Mouse (Mus musculus) layer of hippocampus, adult 9-10 months (tissue): Measurements from ENCODE around the gene Slc12a9.
A peak's percentile ranks its signal among the peaks of the same experiment; 100 is the strongest.

Experiments used
- DNase-seq: peaks from one replicate; pipeline ENCODE4 v3.0.0; 2022; ENCODE audit warnings: low spot score

Gene Slc12a9

DNA sequence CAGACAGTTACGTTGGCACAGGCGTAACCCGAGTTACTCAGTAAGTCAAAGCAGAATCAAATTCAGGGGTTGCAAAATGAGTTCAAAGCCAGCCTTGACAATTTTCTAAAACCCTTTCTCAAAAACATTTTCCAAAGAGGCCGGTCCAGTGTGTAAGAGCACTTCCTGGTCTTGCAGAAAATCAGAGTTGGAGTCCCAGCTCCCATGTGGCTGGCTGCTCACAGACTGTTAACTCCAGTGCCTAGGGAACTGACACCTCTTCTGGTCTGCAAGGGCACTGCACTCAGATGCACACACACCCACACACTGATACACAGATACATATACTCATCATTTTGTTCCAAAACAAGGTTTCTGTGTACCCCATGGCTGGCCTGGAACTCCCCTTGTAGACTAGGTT, 25.0 kb downstream of the Slc12a9 start:
- DNase-seq: no peak

DNA sequence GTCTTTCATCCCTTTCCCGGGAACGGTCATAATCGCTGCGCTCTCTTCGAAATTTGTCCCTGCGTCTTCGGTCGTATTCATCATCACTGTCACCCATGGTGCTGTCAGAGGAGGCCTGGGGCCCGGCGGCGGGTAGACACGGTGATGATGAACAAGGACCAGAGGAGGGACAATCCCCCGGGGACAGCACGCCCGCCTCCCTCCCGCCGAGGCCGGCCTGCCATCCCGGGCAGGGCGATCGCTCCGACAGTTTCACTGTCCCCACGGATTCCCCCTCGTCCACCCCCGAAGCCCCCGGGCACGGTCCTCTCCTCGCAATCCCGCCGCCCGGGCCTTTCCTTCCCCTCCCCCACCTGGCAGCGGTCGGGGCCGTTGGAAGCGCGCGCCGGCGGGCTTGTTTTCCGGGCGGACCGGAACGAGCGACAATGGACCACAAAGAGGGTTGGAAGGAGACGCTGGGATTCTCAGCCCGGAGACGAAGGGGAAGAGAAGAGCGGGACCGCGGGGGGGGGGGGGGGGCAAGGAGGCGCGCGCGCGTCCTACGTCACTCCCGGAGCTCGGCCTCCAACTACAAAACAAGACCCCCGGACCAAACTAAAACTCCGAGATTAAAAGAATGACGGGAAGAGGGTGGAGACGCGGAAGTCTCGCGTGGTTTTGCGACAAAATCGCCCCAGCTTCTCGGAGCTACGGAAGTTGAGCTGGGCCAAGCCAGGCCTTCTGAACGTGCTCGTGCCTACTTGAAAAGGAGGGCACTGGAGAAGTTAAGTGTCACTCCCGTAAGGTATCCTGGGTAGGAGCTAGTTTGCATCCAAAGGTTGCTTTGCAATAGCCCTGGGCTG, 26.1 kb downstream of the Slc12a9 start, which contains the start of gene Srrt:
Gene Srrt, minus strand, starts transcription at position 604 of the 842 bp plus-strand sequence.
- no peak for DNase-seq

DNA sequence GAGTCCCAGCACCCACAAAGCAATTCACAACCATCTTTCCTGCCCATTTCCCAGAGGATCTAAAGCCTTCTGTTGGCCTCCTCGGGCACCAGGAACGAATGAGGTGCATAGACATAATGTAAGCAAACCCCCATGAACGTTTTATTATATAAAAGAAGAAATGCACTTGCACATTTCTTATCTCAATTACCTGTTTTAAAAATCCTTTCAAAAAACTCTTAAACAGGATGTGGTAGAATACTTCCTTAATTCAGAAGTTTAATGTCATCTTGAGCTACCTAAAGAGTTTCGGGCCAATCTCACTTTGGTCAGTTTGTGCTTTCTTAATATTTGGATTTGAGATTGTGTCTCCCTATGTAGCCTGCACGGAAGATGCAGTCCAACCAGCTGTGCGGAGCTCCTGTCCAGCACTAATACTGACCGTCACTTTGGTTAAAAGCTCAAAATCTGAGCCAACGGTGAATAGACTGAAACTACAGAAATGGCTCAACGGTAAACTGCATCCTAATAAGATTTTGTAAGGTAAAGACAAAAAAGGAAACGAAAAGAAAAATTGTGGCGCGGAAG, 26.9 kb downstream of the Slc12a9 start:
- DNase-seq: no peak

DNA sequence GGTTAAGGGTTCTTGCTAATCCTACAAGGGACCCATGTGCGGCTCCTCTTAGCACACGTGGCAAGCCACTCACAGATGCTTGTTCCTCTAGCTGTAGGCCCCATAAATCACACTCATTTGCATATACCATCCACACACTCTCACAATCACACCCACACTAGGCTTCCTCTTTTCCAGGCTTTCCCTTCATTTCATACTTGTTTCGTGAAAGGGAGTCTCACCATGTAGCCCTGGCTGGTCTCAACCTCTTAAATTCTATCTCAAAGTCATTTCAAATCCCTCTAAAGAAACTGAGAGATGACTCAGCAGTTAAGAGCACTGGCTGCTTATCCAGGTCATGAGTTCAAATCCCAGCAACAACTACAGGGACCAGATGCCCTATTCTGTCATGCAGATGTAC, 27.6 kb downstream of the Slc12a9 start:
- DNase-seq: no peak

DNA sequence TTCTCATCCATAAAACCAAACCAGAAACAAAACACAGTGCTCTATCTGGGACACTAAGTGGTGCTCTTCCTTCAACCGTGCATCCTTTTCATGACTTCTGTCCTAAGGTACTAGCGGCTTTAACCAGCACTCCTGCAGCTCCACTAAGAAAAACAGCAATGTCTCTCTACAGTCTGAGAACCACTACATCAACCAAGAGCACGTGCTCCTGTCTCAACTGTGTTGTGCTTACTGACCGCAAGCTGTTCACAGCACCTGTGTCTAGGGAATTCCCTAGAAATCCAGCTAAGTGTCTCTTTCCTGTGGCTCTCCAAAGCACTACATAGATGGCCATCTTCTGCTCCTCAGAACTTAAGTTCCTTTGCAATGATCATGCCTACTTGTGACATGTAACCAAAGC, 28.6 kb downstream of the Slc12a9 start:
- DNase-seq: no peak

DNA sequence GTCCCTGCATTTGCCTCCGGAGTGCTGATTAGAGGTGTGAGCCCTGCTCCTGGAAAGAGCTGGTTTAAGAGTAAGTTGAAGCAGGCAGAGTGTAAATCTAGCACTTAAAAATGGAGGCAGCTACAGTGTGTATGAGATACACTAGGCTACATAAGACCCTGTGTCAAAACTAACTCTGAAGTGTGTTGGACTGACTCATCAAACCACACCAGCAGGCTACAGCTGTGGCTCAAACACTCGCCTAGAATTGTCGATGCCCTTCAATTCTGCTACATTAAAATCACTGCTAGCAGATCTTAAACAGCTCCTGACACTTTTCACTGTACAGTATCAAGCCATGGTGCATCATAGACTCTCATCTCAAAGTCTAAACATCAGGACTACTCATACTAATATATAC, 29.2 kb downstream of the Slc12a9 start:
- no peak for DNase-seq

DNA sequence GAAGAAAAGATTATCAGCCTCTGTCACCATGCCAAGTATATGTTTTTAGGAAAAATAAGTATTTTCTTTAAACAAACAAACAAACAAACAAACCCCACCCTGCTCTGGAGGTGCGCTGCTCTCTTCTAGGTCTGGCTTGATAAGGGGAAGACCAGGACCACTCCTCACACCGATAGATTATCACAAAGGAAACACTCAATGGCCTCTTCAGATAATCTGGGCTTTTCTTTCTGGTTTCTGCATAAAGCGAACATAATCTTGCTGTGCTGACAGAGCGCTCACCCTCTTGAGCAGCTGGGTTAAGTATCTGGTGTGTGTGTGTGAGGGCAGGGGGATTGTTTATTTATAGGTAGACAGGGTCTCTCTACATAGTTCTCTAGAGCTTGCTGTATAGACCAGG, 29.8 kb downstream of the Slc12a9 start:
- no peak for DNase-seq

DNA sequence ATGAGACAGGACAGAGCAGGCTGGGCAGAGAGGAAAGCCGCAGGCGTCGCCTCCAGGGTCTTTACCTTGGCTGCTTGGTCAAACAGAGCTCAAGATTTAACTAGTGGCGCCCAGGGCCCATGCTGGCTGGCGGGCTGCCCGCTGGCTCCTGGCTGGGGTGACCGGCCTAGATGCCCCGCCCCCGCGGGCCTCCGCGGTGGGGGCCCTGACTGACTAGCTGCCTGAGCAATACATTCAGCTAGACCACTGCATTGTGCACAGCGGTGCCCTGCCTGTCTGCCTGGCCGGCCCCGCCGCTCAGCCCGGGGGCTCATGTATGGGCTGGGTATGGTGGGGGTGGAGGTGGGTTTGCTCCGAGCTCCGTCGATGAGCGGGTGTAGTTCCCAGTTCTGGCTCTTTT, 32.1 kb downstream of the Slc12a9 start:
- DNase-seq: no peak

DNA sequence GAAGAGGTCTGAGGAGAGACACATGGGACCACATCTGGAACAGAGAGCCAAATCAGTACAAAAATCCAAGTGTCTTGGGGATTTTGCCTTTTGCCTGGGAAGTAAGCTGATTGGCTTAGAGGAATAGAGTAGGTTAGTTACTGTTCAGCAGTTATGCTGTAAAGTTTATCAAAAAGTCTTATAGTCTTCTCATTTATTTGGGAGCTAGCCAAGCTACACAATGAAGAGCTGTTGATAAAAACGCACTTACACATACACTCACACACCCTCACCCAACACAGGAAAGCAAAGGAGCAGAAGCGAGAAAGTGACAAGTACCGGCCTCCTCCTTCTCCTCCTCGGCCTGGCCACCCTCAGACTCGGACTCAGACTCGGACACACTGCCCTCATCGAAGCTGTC, 34.2 kb downstream of the Slc12a9 start:
- no peak for DNase-seq

DNA sequence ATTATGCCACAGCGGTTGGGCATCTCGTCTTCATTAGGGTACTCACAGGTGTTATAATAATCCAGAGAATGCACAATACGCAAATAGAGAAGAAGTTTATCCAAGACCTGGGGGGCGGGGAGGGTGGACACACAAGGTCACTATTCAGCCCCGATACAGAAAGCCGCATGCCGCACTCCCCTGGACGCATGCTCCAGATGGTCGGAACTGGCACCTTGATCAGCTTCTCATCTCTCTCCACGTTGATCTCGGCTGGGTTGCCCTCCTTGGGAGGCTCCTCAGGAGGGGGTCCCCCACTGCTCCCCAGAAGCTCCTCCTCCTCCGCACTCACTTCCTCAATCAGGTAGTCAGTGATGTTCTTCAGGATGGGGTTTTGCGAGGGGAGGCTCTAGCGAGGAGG, 36.3 kb downstream of the Slc12a9 start:
- DNase-seq: no peak

DNA sequence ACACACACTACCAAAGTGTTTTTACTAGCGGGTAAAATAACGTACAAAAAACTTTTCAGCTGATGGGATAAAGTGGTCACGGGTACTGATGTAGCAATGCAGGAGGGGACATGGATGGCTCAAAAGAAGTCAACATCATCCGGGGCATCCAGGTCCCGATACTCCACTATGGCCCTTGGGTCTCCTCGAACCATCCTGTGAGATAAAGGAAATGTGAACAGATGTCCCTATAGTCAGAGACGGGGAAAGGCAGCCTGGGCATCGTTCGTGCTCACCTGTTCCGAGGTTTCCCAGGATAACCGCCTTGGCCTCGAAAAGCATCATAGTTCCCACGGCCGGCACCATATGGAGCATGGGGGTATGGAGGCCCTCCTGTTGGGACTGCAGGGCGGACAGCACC, 37.7 kb downstream of the Slc12a9 start:
- DNase-seq: no peak

DNA sequence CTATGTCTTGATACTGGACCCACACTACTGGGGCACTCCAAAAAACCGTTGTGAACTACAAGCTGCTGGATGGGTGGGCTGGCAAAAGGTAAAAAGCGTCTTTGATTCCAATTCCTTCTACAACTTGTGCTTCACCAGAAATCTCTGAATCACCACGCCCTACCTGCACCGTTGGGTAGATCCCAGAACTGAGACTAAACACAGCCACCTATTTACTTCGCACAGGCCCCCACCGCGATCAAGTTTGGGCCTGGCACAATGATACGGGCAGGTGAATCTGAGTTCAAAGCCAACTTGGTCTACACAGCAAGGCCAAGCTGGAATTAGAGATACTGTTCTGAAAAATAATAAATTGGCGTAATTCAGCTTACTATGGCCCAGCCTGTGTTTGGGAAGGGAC, 38.1 kb downstream of the Slc12a9 start:
- DNase-seq: no peak

DNA sequence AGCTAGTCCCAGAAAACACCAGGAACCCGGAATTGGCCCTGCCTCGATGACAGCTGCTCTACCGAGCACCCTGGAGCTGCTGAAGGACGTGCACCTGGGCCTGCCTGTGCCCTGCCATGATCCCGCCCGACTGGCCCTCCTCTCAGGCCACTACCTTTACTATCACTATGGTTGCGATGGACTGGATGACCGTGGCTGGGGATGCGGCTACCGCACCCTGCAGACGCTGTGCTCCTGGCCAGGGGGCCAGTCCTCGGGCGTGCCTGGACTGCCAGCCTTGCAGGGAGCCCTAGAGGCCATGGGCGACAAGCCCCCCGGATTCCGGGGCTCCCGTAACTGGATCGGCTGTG, 38.7 kb downstream of the Slc12a9 start:
- no peak for DNase-seq

DNA sequence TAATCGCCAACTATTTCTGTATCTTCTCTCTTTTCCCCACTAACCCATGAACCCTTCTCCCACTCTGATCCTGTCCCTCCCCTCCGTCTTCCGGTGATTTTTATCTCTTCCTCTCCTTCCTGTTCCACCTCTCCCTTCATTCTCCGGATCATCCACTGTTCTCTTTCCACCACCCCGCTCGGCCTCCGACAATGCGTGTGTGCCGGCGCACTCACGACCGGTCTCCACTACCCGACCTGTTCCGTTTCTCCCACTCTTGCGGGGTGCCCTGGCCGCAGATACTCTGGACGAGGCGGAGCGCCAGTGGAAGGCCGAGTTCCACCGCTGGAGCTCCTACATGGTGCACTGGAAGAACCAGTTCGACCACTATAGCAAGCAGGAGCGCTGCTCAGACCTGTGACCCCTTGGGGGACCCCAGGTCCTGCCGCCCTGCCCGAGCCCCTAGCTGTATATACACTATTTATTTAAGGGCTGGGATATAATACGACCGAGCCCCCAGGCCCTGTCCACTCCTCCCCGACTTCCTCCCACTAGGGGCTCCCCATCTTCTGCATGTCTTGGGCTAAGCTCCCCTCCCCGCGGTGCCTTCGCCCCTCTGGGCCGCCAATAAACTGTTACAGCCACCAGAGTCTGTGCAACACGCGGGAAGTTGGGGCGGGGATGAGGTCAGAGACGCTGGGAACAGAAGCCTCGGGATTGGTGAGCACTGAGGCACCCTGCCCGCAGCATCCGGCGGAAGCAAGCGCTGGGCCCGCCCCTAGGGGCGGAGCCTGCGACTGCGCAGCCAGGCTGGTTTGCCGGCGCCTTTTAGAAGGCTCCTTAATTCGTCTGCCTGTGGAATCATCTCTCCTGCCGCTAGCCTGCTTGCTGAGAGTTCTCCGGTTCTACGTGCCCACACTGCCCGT, 39.3 kb downstream of the Slc12a9 start, which contains the start of gene Ufsp1:
Gene Ufsp1, plus strand, starts transcription at position 791 of the 905 bp plus-strand sequence.
- DNase-seq: peak; percentile 86

DNA sequence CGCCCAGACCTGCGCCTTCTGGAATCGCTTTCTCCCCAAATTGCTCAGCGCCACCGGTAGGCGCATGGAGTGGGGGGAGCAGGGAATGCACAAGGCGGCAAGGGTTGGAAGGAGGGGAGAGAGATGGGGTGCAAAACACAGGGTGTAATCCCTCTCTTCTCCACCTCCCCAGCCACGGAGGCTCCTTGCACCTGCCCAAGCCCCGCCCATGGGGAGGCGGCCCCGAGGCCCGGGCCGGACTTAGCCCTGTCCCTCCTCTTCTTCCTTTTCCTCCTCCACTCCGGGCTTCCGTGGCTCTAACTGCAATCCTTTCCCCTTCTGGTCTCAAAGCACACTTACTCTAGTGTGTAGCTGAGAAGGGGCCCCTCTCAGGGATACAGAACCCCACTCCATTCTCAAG, 40.1 kb downstream of the Slc12a9 start:
- no peak for DNase-seq

DNA sequence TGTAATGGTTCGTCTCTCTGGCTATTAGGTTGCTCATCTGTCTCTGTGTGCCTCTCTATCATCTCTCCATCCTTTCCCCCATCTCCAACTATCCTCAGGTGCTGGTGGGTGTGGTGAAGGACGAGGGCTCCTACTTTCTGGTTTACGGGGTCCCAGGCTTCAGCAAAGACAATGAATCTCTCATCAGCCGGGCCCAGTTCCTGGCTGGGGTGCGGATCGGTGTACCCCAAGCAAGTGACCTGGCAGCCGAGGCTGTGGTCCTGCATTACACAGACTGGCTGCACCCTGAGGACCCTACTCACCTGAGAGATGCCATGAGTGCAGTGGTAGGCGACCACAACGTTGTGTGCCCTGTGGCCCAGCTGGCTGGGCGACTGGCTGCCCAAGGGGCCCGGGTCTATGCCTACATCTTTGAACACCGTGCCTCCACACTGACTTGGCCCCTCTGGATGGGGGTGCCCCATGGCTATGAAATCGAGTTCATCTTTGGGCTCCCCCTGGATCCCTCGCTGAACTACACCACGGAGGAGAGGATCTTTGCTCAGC, 41.9 kb downstream of the Slc12a9 start:
- DNase-seq: no peak

DNA sequence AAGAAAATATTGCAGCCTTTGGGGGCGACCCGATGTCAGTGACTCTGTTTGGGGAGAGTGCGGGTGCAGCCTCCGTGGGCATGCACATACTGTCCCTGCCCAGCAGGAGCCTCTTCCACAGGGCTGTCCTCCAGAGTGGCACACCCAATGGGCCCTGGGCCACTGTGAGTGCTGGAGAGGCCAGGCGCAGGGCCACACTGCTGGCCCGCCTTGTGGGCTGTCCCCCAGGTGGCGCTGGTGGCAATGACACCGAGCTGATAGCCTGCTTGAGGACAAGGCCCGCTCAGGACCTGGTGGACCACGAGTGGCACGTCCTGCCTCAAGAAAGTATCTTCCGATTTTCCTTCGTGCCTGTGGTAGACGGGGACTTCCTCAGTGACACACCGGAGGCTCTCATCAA, 42.7 kb downstream of the Slc12a9 start:
- no peak for DNase-seq

DNA sequence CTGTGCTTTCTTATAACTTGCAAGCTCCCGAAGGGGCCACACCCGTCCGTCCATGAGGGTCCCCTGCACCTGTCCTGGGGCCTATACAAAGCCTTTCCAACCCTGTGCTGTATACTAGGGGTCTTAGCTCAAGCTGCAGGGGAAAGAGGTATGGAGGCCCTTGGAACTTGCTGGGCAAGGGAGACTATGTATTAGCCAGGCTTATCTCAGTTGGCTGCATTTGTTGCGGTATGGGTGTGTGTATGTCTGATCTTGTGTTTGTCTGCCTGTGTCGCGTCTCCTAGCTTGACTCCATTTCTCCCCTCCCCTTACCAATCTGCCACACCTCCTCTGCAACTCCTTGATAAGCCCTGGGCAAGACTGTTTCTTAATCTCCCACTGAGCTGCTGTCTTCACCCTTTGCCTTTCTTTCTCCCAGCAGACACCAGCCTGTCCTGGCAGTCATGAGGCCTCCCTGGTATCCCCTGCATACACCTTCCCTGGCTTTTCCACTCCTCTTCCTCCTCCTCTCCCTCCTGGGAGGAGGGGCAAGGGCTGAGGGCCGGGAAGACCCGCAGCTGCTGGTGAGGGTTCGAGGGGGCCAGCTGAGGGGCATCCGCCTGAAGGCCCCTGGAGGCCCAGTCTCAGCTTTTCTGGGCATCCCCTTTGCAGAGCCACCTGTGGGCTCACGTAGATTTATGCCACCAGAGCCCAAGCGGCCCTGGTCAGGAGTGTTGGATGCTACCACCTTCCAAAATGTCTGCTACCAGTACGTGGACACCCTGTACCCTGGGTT, 43.6 kb downstream of the Slc12a9 start:
- no peak for DNase-seq

DNA sequence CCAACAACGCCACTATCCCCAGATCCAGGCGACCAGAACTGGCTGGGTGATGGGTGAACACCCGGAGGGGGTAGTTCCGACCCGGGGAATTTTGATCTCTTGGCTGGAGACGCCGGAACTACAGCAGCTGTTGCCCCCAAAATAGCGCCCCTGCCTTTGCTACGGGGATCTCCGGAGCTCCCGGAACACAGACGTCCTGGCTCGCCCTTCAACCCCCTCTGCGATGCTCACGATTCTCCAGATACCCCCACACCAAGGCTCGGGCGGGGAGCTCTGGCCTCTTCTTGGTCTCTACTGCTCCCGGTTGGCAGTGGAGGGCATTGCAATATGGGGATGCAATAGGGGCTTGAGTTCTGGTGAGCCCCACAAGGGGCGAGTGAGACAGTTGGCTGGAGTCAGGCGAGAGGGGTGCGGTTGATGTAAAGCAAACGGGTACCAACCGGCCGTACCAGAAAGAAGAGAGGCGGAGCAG, 44.4 kb downstream of the Slc12a9 start:
- no peak for DNase-seq

DNA sequence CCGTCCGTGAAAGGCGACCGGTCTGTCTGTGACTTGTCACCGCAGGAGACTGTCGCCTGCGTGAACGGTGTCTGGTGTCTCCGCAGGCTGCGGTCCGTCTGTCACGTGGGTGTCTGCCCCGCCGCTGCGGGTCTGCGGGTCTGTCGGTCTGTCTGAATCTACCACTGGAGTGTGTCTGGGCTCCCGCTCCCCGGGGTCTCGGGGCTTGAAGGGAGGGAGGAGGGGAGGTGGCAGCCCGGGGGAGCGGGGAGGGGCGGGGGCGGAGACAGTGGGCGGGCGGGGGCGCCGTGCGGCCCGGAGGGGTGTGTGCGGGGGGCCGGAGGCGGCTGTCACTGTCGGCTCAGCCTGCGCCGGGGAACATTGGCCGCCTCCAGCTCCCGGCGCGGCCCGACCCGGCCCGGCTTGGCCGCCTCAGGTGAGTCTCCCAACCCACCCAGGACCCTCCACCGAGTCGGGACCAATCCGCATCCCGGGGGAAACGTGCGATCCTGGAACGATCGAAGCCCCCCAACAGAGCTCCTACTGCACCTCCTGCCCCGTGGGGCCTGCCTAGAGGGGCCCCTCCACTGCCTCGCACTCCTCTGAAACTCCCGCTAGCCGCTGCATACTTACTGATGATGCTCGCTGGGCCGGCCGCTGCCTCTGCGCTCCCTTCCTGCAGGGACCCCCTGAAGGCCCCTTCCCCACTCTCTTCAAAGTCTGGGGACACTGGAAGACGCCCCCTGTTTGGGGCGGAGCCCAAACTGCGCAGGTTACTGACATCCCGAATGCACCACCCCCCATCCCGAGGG, 45.2 kb downstream of the Slc12a9 start:
- no peak for DNase-seq
